Mouse (Mus musculus): ENCODE data around the gene Was. TPM values are rescaled to one million over a fixed set of nuclear protein-coding genes. Genes with fewer than 3 reads are reported as not detected.

Gene Was
- polyA plus RNA-seq (2014; fragmentation: Nextera tagmentation; extraction: Ambion mirVana), result 0.97 and 1.0 TPM in 2 replicates

- H3K27me3 ChIP-seq (replicated peaks; ENCODE audit: control insufficient read depth, insufficient read depth, low read length), result no peaks in the 10 kb centered on the region
- H3K36me3 ChIP-seq (ENCODE audit: control insufficient read depth, insufficient read depth, low read length), result no peaks in the 10 kb centered on the region
- ATAC-seq (ENCODE audit: low read depth) (no peak), DNase-seq (ENCODE audit: low spot score) (no peak)
- H3K4me2 ChIP-seq (ENCODE audit: low read depth, low read length), result no peak within 1 kb of the TSS
- H3K4me1 ChIP-seq (ENCODE audit: control insufficient read depth, insufficient read depth, low read length), result no peaks in the 10 kb centered on the region
- H3K27ac ChIP-seq (replicated peaks; ENCODE audit: low read depth, low read length), result no peak within 1 kb of the TSS
- H3K4me3 ChIP-seq (ENCODE audit: low read depth, low read length), result no peak within 1 kb of the TSS
- H3K9ac ChIP-seq (ENCODE audit: low read depth, low read length), result no peak within 1 kb of the TSS
- 78% methylated on average over 14 of the region's 14 CpGs for WGBS
- H3K9me3 ChIP-seq (ENCODE audit: control insufficient read depth, low read length), result no peaks in the 10 kb centered on the region
Observed at GRCm38 (mm10) chrX:8090346-8090953, at the start of gene Was. Gene Was, minus strand, starts transcription at chrX:8090498.

DNA sequence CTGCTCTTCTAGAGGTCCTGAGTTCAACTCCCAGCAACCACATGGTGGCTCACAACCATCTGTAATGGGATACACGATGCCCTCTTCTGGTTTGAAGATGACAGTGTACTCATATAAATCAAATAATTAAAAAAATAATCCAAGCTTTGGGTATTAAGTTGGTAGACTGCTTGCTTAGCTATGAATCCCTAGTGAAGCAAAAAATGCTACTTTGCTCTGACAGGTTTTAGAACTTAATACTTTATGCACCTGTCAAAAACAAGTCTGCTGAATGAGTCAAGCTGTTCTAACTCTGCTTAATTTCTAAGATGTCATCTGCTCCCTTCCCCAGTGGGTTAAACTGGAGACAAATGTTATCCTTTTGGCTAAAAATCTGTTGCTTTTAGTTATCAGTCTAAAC lies 49.2 kb upstream of the Was start:
- H3K9ac ChIP-seq (ENCODE audit: low read depth, low read length), result no peak overlapping the region
- H3K4me3 ChIP-seq (ENCODE audit: low read depth, low read length), result no peak overlapping the region
- peaks cover 39% of the 10 kb centered on the region for H3K36me3 ChIP-seq (ENCODE audit: control insufficient read depth, insufficient read depth, low read length)
- H3K9me3 ChIP-seq (ENCODE audit: control insufficient read depth, low read length), result no peaks in the 10 kb centered on the region
- no peak overlapping the region for H3K27ac ChIP-seq (replicated peaks; ENCODE audit: low read depth, low read length)
- no peaks in the 10 kb centered on the region for H3K27me3 ChIP-seq (replicated peaks; ENCODE audit: control insufficient read depth, insufficient read depth, low read length)
- H3K4me1 ChIP-seq (ENCODE audit: control insufficient read depth, insufficient read depth, low read length), result peaks cover 5% of the 10 kb centered on the region; the same call in 1 of the 2 replicates
- no peak overlapping the region for H3K4me2 ChIP-seq (ENCODE audit: low read depth, low read length)
- DNase-seq (ENCODE audit: low spot score) (no peak), ATAC-seq (ENCODE audit: low read depth) (no peak)
- WGBS, result 30% methylated on average over 1 of the region's 1 CpGs

GRCm38 (mm10) chrX:8135886-8136285 lies 45.6 kb upstream of the Was start:
- H3K4me2 ChIP-seq (ENCODE audit: low read depth, low read length), result no peak overlapping the region
- H3K9me3 ChIP-seq (ENCODE audit: control insufficient read depth, low read length), result no peaks in the 10 kb centered on the region
- WGBS, result 51% methylated on average over 2 of the region's 2 CpGs
- H3K36me3 ChIP-seq (ENCODE audit: control insufficient read depth, insufficient read depth, low read length), result peaks cover 13% of the 10 kb centered on the region
- no peak for ATAC-seq (ENCODE audit: low read depth)
- no peaks in the 10 kb centered on the region for H3K27me3 ChIP-seq (replicated peaks; ENCODE audit: control insufficient read depth, insufficient read depth, low read length)
- no peak overlapping the region for H3K4me3 ChIP-seq (ENCODE audit: low read depth, low read length)
- no peak overlapping the region for H3K9ac ChIP-seq (ENCODE audit: low read depth, low read length)
- peak; percentile 4 for DNase-seq (ENCODE audit: low spot score)
- no peak overlapping the region for H3K27ac ChIP-seq (replicated peaks; ENCODE audit: low read depth, low read length)
- H3K4me1 ChIP-seq (ENCODE audit: control insufficient read depth, insufficient read depth, low read length), result no peaks in the 10 kb centered on the region

DNA sequence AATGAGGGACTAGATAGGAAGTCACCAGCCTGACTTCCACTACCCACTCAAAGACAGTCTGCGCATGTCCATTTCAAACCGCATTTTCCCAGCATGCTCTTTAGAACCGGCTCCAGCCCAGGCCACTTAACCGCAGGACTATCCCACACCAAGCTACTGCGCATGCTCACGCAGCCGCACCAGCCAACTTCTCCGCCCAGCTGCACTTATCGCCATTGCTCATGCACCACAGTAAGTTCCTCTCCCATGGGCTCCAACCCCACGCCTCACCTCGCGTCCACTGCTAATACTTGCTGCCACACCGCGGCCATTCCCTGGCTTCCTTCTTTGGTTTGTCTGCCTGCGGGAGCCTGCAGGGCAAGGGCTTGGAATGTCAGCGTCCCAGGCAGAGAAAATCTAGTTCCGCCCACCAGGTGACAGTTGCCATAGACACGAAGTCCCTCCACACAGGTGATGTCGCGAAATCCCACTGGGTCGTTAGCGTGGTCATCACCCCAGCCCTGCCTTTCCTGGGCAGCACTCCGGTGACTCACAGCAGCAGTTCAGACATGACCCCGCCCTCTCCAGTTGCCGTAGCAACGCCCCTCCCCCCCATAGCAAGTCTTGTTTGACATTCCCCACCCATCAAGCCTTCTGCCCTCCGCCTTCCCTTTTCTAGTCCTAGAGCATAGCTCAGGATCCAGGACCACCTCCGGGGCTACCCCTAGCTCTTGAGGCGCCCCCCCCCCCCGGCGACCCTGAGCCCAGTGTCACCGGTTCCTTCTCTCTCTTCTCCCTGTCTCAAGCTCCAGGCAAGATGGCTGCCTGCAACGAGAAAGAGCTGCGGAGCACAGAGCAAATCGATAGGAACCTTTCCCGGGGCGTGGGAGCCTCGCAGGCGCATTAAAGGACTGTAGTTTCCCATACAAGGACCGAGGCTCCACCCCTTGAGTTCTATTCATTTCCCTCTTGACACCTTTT lies 42.0 kb upstream of the Was start, which contains the start of gene Wdr13:
TSS of gene Wdr13 (minus strand) at position 876 of the 960 bp plus-strand sequence.
- Histone ChIP-seq H3K4me2 (ENCODE audit: low read depth, low read length) (peak within 1 kb of the TSS; percentile 57), H3K36me3 (ENCODE audit: control insufficient read depth, insufficient read depth, low read length) (peaks cover 10% of the 10 kb centered on the region; the same call in 1 of the 2 replicates), H3K9me3 (ENCODE audit: control insufficient read depth, low read length) (no peaks in the 10 kb centered on the region), H3K4me1 (ENCODE audit: control insufficient read depth, insufficient read depth, low read length) (no peaks in the 10 kb centered on the region), H3K27me3 (replicated peaks; ENCODE audit: control insufficient read depth, insufficient read depth, low read length) (no peaks in the 10 kb centered on the region), H3K27ac (replicated peaks; ENCODE audit: low read depth, low read length) (peak within 1 kb of the TSS; percentile 92), H3K4me3 (ENCODE audit: low read depth, low read length) (peak within 1 kb of the TSS; percentile 56), H3K9ac (ENCODE audit: low read depth, low read length) (peak within 1 kb of the TSS; percentile 70)
- peak; percentile 85 for ATAC-seq (ENCODE audit: low read depth)
- WGBS, result 16% methylated on average over 33 of the region's 40 CpGs
- peak; percentile 94 for DNase-seq (ENCODE audit: low spot score)

DNA sequence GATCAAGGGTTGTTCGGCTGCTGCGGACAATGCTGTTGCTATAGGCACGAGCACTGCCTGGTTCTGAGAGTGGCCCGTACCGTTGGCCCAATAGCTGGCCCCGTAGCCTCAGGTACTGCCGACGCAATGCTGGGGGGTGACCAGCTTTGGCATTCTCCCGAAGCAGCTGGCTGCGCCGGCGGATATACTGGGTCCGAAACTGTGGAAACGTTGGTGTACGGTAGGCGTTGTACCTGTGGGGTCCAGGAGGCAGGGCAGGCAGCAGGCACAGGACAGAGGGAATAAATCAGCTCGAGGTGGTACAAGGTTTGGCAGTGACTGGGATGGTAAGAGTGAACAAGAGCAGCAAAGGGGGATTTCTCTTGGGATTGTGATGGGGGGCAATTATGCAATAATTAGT lies 41.1 kb upstream of the Was start:
- no peaks in the 10 kb centered on the region for H3K27me3 ChIP-seq (replicated peaks; ENCODE audit: control insufficient read depth, insufficient read depth, low read length)
- H3K4me3 ChIP-seq (ENCODE audit: low read depth, low read length), result peak overlapping the region; percentile 56
- peaks cover 10% of the 10 kb centered on the region; the same call in 1 of the 2 replicates for H3K36me3 ChIP-seq (ENCODE audit: control insufficient read depth, insufficient read depth, low read length)
- no peaks in the 10 kb centered on the region for H3K9me3 ChIP-seq (ENCODE audit: control insufficient read depth, low read length)
- no peaks in the 10 kb centered on the region for H3K4me1 ChIP-seq (ENCODE audit: control insufficient read depth, insufficient read depth, low read length)
- ATAC-seq (ENCODE audit: low read depth) (no peak), DNase-seq (ENCODE audit: low spot score) (no peak)
- 91% methylated on average over 17 of the region's 17 CpGs for WGBS
- H3K27ac ChIP-seq (replicated peaks; ENCODE audit: low read depth, low read length), result no peak overlapping the region
- peak overlapping the region; percentile 57 for H3K4me2 ChIP-seq (ENCODE audit: low read depth, low read length)
- H3K9ac ChIP-seq (ENCODE audit: low read depth, low read length), result no peak overlapping the region

DNA sequence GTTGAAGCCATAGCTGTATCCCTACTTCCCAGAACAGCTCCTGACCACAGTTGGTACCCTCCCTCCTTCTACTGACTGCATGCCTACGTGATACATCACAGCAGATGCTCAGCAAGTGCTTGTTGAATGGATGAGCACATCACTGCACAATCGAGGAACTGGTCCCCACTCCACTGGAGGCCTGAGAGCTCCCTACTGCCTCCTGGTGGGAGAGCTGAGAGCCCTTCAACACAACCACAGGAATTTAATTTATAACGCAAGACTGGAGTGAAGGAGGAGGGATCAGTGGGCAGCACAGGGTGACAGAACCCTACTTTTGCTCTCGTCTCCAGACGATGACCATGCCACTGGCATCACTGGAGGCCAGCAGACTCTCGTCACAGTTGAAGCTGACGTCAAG lies 34.9 kb upstream of the Was start:
- ATAC-seq (ENCODE audit: low read depth), result no peak
- no peaks in the 10 kb centered on the region for H3K27me3 ChIP-seq (replicated peaks; ENCODE audit: control insufficient read depth, insufficient read depth, low read length)
- WGBS, result 77% methylated on average over 7 of the region's 7 CpGs
- no peaks in the 10 kb centered on the region for H3K4me1 ChIP-seq (ENCODE audit: control insufficient read depth, insufficient read depth, low read length)
- H3K9ac ChIP-seq (ENCODE audit: low read depth, low read length), result no peak overlapping the region
- H3K4me2 ChIP-seq (ENCODE audit: low read depth, low read length), result no peak overlapping the region
- no peaks in the 10 kb centered on the region for H3K9me3 ChIP-seq (ENCODE audit: control insufficient read depth, low read length)
- DNase-seq (ENCODE audit: low spot score), result no peak
- H3K4me3 ChIP-seq (ENCODE audit: low read depth, low read length), result no peak overlapping the region
- peaks cover 16% of the 10 kb centered on the region; the same call in 1 of the 2 replicates for H3K36me3 ChIP-seq (ENCODE audit: control insufficient read depth, insufficient read depth, low read length)
- H3K27ac ChIP-seq (replicated peaks; ENCODE audit: low read depth, low read length), result no peak overlapping the region

- DNase-seq (ENCODE audit: low spot score), result no peak
- WGBS, result 86% methylated on average over 6 of the region's 6 CpGs
- Histone ChIP-seq H3K4me3 (ENCODE audit: low read depth, low read length) (no peak overlapping the region), H3K27me3 (replicated peaks; ENCODE audit: control insufficient read depth, insufficient read depth, low read length) (no peaks in the 10 kb centered on the region), H3K9me3 (ENCODE audit: control insufficient read depth, low read length) (no peaks in the 10 kb centered on the region), H3K9ac (ENCODE audit: low read depth, low read length) (no peak overlapping the region), H3K4me2 (ENCODE audit: low read depth, low read length) (no peak overlapping the region), H3K4me1 (ENCODE audit: control insufficient read depth, insufficient read depth, low read length) (no peaks in the 10 kb centered on the region), H3K27ac (replicated peaks; ENCODE audit: low read depth, low read length) (no peak overlapping the region), H3K36me3 (ENCODE audit: control insufficient read depth, insufficient read depth, low read length) (peaks cover 14% of the 10 kb centered on the region; the same call in 1 of the 2 replicates)
- no peak for ATAC-seq (ENCODE audit: low read depth)
Observed at GRCm38 (mm10) chrX:8123821-8124470, 33.6 kb upstream of the Was start.

- Histone ChIP-seq H3K36me3 (ENCODE audit: control insufficient read depth, insufficient read depth, low read length) (no peaks in the 10 kb centered on the region), H3K4me1 (ENCODE audit: control insufficient read depth, insufficient read depth, low read length) (no peaks in the 10 kb centered on the region), H3K27ac (replicated peaks; ENCODE audit: low read depth, low read length) (no peak overlapping the region), H3K27me3 (replicated peaks; ENCODE audit: control insufficient read depth, insufficient read depth, low read length) (no peaks in the 10 kb centered on the region), H3K4me2 (ENCODE audit: low read depth, low read length) (no peak overlapping the region), H3K9me3 (ENCODE audit: control insufficient read depth, low read length) (no peaks in the 10 kb centered on the region), H3K4me3 (ENCODE audit: low read depth, low read length) (no peak overlapping the region), H3K9ac (ENCODE audit: low read depth, low read length) (no peak overlapping the region)
- DNase-seq (ENCODE audit: low spot score) (no peak), ATAC-seq (ENCODE audit: low read depth) (no peak)
Observed at GRCm38 (mm10) chrX:8117264-8117663, 27.0 kb upstream of the Was start.

Data from embryonic facial prominence, embryonic 14.5 days (tissue).